9 mouse cellular contexts compared by ENCODE assay signal in genomic region chr9:46149392-46149791, GRCm38 (mm10).
DNase-seq lines count a peak whose midpoint lies in the region; ATAC-seq and TF ChIP-seq lines count a peak whose summit lies in the region.
"Had no signal": no experiment of that assay in that cellular context is flagged by ENCODE, and none has a peak within 500 bp of the region (broad histone marks: within the 10 kb centered on the region; RNA-seq: fewer than 3 reads in every experiment).

No protein-coding gene starts in this region.

- H3K4me1 ChIP-seq in liver, embryonic 11.5 days (replicated peaks; ENCODE audit: control insufficient read depth, insufficient read depth, low read length), result peaks cover 33% of the 10 kb centered on the region
- peaks cover 40% of the 10 kb centered on the region for H3K4me1 ChIP-seq in kidney, embryonic 15.5 days
- peaks cover 26% of the 10 kb centered on the region for H3K4me1 ChIP-seq in small intestine, adult 2 months (ENCODE audit: control insufficient read depth, insufficient read depth, insufficient read length, low read length)

- H3K4me3 ChIP-seq in liver, embryonic 11.5 days (ENCODE audit: low read depth, low read length), result no peak overlapping the region
- no peak overlapping the region for H3K4me3 ChIP-seq in kidney, embryonic 15.5 days (replicated peaks)
- no peak overlapping the region for H3K4me3 ChIP-seq in small intestine, adult 2 months (ENCODE audit: low read depth, low read length)
- H3K4me3 ChIP-seq: midbrain, embryonic 12.5 days had no signal

- WGBS in liver, embryonic 11.5 days, result 53% methylated on average over 5 of the region's 5 CpGs
- 67% methylated on average over 5 of the region's 5 CpGs for WGBS in kidney, embryonic 15.5 days
- WGBS in small intestine, adult 2 months, result 13% methylated on average over 5 of the region's 5 CpGs

- no peak for DNase-seq in liver, embryonic 11.5 days (ENCODE audit: low spot score)
- no peak for DNase-seq in liver
- no peak for DNase-seq in left cerebral cortex, postnatal 25 days (ENCODE audit: low spot score in 2 of 2)
- DNase-seq in left cerebral cortex, postnatal 36 days (ENCODE audit: low spot score in 2 of 2), result no peak
- DNase-seq: right cerebral cortex, adult 18-20 months had no signal

- H3K9ac ChIP-seq in liver, embryonic 11.5 days (ENCODE audit: low read depth, low read length), result no peak overlapping the region
- H3K9ac ChIP-seq in kidney, embryonic 15.5 days, result no peak overlapping the region
- H3K9ac ChIP-seq: midbrain, embryonic 12.5 days had no signal

- no peak for ATAC-seq in liver, embryonic 11.5 days (replicated peaks; ENCODE audit: low FRiP score)
- ATAC-seq in activated CD4-positive, CD25-positive, alpha-beta regulatory T cell, adult 4 months, result peak; percentile 32
- no peak for ATAC-seq in kidney, embryonic 15.5 days (replicated peaks; ENCODE audit: low FRiP score)

- TF ChIP-seq POLR2A in small intestine, adult 2 months (IDR thresholded peaks at IDR 0.05; ENCODE audit: low read depth, low read length), result no peak

- no peaks in the 10 kb centered on the region for H3K9me3 ChIP-seq in liver, embryonic 11.5 days (ENCODE audit: control insufficient read depth, low read length)
- no peaks in the 10 kb centered on the region for H3K9me3 ChIP-seq in kidney, embryonic 15.5 days (replicated peaks)
- H3K9me3 ChIP-seq: midbrain, embryonic 12.5 days had no signal

- no peaks in the 10 kb centered on the region for H3K27me3 ChIP-seq in liver, embryonic 11.5 days (replicated peaks; ENCODE audit: control insufficient read depth, insufficient read depth, low read length)
- no peaks in the 10 kb centered on the region for H3K27me3 ChIP-seq in kidney, embryonic 15.5 days
- H3K27me3 ChIP-seq in small intestine, adult 2 months (ENCODE audit: control insufficient read depth, insufficient read depth, low read length), result no peaks in the 10 kb centered on the region
- H3K27me3 ChIP-seq: midbrain, embryonic 12.5 days had no signal

- H3K27ac ChIP-seq in liver, embryonic 11.5 days (ENCODE audit: low read depth, low read length), result 0 out of 2 replicates have a peak overlapping the region, but pooled peaks have one; percentile 0
- peak overlapping the region; percentile 48 for H3K27ac ChIP-seq in kidney, embryonic 15.5 days
- peak overlapping the region; percentile 47 for H3K27ac ChIP-seq in small intestine, adult 2 months (ENCODE audit: insufficient read depth, low read depth, low read length)
- H3K27ac ChIP-seq: midbrain, embryonic 12.5 days had no signal

- H3K4me2 ChIP-seq in liver, embryonic 11.5 days, result no peak overlapping the region
- H3K4me2 ChIP-seq in kidney, embryonic 15.5 days, result no peak overlapping the region
- H3K4me2 ChIP-seq: midbrain, embryonic 12.5 days had no signal

- TF ChIP-seq CTCF in small intestine, adult 2 months (IDR thresholded peaks at IDR 0.05; ENCODE audit: extremely low read depth, insufficient read length, insufficient replicate concordance, low read depth, low read length), result no peak

- H3K36me3 ChIP-seq in liver, embryonic 11.5 days (ENCODE audit: control insufficient read depth, insufficient read depth, low read length), result no peaks in the 10 kb centered on the region
- H3K36me3 ChIP-seq in kidney, embryonic 15.5 days, result no peaks in the 10 kb centered on the region
- H3K36me3 ChIP-seq in small intestine, adult 2 months (ENCODE audit: control insufficient read depth, insufficient read depth, low read length), result no peaks in the 10 kb centered on the region
- H3K36me3 ChIP-seq: midbrain, embryonic 12.5 days had no signal

- intact Hi-C loops in left cerebral cortex, postnatal 25 days (cut with DNase I), result no loop called here
- intact Hi-C loops in left cerebral cortex, postnatal 36 days (cut with DNase I), result no loop called here
